Mouse (Mus musculus) midbrain, embryonic 16.5 days (tissue): Measurements from ENCODE around the gene Hspb7. TPM values are rescaled to one million over a fixed set of nuclear protein-coding genes. Genes with fewer than 3 reads are reported as not detected.

ENCODE experiments used
- ATAC-seq: fragments of 200-750 bp; cut with Nextera tagmentation; 2 replicates; pipeline ENCODE4 v1.8.0; 2017; ENCODE audit warnings: moderate TSS enrichment
- H3K27ac ChIP-seq: fragments of 300-500 bp; sonication (generic); 2 replicates; pipeline ENCODE4 v1.5.1; 2014; ENCODE audit warnings: mild to moderate bottlenecking, low read length, mixed read lengths
- H3K27me3 ChIP-seq: fragments of 300-500 bp; sonication (generic); 2 replicates; pipeline ENCODE4 v1.6.1; 2014; ENCODE audit warnings: low read depth, low read length, mixed read lengths; ENCODE audit not compliant: control insufficient read depth, insufficient read depth
- H3K36me3 ChIP-seq: fragments of 300-500 bp; sonication (generic); 2 replicates; pipeline ENCODE4 v1.6.1; 2014; ENCODE audit warnings: mild to moderate bottlenecking, low read length, moderate library complexity, mixed read lengths; ENCODE audit not compliant: control insufficient read depth, insufficient read depth
- H3K4me1 ChIP-seq: fragments of 300-500 bp; sonication (generic); 2 replicates; pipeline ENCODE4 v1.6.1; 2014; ENCODE audit warnings: mild to moderate bottlenecking, low read length, mixed read lengths; ENCODE audit not compliant: control insufficient read depth, insufficient read depth
- H3K4me2 ChIP-seq: fragments of 300-500 bp; sonication (generic); 2 replicates; pipeline ENCODE4 v1.6.1; 2014; ENCODE audit warnings: mild to moderate bottlenecking, low read length, mixed read lengths
- H3K4me3 ChIP-seq: fragments of 300-500 bp; sonication (generic); 2 replicates; pipeline ENCODE4 v1.5.1; 2014; ENCODE audit warnings: low read depth, mild to moderate bottlenecking, low read length, moderate library complexity, mixed read lengths
- H3K9ac ChIP-seq: fragments of 300-500 bp; sonication (generic); 2 replicates; pipeline ENCODE4 v1.6.1; 2014; ENCODE audit warnings: low read depth, low read length, mixed read lengths
- H3K9me3 ChIP-seq: fragments of 300-500 bp; sonication (generic); replicated peaks from 2 replicates; pipeline ENCODE4 v1.6.1; 2014; ENCODE audit warnings: mild to moderate bottlenecking, low read length, mixed read lengths; ENCODE audit not compliant: control insufficient read depth, poor library complexity, severe bottlenecking
- WGBS: fragments of 180-500 bp; shearing (Covaris S2); extraction: QIAGEN DNeasy Blood & Tissue Kit; methylation state at CpG from one replicate; pipeline ENCODE4 v1.1.7; 2014; 5-methylcytosine and 5-hydroxymethylcytosine counted together
- polyA plus RNA-seq: library from polyadenylated mRNA; unstranded; fragments of >200 nt; fragmentation: Nextera tagmentation; extraction: Ambion mirVana; gene quantifications from 2 replicates; pipeline ENCODE4 v1.2.1, GENCODE M21; 2015

Hspb7 gene
- polyA plus RNA-seq, 1 experiment from 2014 or later = not detected

DNA sequence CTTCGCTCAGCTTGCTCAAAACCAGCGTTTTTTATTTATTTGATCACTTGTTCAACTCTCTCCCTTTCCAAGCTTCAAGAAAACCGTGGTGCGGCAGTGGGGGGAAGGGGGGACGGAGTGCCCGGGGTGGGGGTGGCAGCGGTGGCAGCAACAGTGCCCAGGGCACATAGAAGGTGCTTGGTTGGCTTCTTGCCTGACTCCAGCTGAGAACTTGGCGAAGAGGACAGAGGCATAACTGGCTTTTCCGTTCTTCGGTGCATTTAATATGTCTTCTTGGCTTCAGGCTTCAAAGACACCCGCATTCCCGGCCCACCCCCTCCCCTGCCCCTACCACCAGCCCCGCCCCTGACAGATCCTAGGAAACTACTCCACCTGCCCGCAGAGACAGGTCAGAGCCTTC lies 12.1 kb downstream of the Hspb7 start:
- Histone ChIP-seq H3K4me1 (no peaks in the 10 kb centered on the region), H3K4me2 (no peak overlapping the region), H3K27ac (no peak overlapping the region), H3K36me3 (no peaks in the 10 kb centered on the region), H3K9ac (no peak overlapping the region), H3K9me3 (no peaks in the 10 kb centered on the region), H3K4me3 (no peak overlapping the region), H3K27me3 (no peaks in the 10 kb centered on the region; the same call in 1 of the 2 replicates)
- no peak for ATAC-seq
- WGBS = 66% methylated on average over 14 of the region's 14 CpGs

DNA sequence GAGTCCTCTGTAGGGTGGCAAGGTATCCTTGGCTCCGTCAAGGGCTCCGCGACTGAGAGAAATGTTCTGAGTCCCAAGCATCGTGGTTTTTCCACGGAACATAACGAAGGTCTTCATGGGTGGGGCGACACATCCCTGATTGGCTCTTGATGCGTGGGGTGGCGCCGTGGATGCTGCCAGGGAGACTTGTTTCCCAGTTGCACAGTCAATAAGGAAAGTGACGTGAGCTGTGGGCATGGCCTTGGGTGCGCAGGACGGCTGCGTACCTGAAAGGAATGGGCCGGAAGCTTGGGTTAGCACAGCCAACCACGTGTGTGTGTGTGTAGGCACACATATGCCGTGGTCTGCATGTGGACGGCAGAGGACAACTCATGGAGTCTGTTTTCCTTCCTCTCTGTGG lies 12.6 kb downstream of the Hspb7 start:
- H3K9ac ChIP-seq = no peak overlapping the region
- no peaks in the 10 kb centered on the region for H3K36me3 ChIP-seq
- ATAC-seq = no peak
- 80% methylated on average over 18 of the region's 18 CpGs for WGBS
- H3K9me3 ChIP-seq = no peaks in the 10 kb centered on the region
- H3K27me3 ChIP-seq = no peaks in the 10 kb centered on the region; the same call in 1 of the 2 replicates
- H3K4me1 ChIP-seq = no peaks in the 10 kb centered on the region
- H3K4me2 ChIP-seq = no peak overlapping the region
- no peak overlapping the region for H3K4me3 ChIP-seq
- no peak overlapping the region for H3K27ac ChIP-seq

DNA sequence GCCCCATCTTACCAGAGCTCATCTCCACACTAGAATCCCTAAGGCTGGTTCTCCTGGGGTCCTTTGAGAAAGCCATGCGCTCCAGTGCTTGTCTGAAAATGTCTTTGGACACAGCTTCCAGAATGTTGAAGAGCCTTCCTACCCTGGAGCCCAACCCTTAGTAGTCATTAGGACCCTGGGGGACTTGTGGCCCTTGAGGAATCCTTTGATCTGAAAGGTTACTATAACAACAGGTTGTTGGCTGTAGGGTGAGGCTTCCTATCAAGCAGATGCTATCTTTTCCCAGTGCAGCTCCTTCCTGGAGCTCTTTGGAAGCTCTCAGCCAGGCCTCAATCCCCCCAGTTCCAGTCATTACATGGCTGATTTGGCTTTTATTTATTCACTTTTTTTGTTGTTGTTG lies 15.4 kb downstream of the Hspb7 start, which contains the start of gene Srarp:
Gene Srarp (minus strand): TSS at position 132 of the 400 bp plus-strand sequence.
- H3K36me3 ChIP-seq = no peaks in the 10 kb centered on the region
- H3K4me2 ChIP-seq = no peak within 1 kb of the TSS
- no peaks in the 10 kb centered on the region for H3K27me3 ChIP-seq
- no peak within 1 kb of the TSS for H3K27ac ChIP-seq
- H3K4me3 ChIP-seq = no peak within 1 kb of the TSS
- H3K9me3 ChIP-seq = no peaks in the 10 kb centered on the region
- H3K4me1 ChIP-seq = no peaks in the 10 kb centered on the region
- 87% methylated on average over 1 of the region's 1 CpGs for WGBS
- no peak for ATAC-seq
- no peak within 1 kb of the TSS for H3K9ac ChIP-seq

- no peaks in the 10 kb centered on the region for H3K9me3 ChIP-seq
- no peak overlapping the region for H3K4me2 ChIP-seq
- no peaks in the 10 kb centered on the region for H3K27me3 ChIP-seq
- 86% methylated on average over 12 of the region's 12 CpGs for WGBS
- no peak overlapping the region for H3K27ac ChIP-seq
- H3K36me3 ChIP-seq = no peaks in the 10 kb centered on the region
- H3K9ac ChIP-seq = no peak overlapping the region
- no peak for ATAC-seq
- no peak overlapping the region for H3K4me3 ChIP-seq
- peaks cover 5% of the 10 kb centered on the region; the same call in 1 of the 2 replicates for H3K4me1 ChIP-seq
These were observed 18.7 kb downstream of the Hspb7 start for GRCm38 (mm10) chr4:141439083-141439803.

- no peaks in the 10 kb centered on the region for H3K36me3 ChIP-seq
- H3K4me1 ChIP-seq = peaks cover 14% of the 10 kb centered on the region
- no peak overlapping the region for H3K9ac ChIP-seq
- no peak overlapping the region for H3K4me3 ChIP-seq
- H3K27me3 ChIP-seq = no peaks in the 10 kb centered on the region
- H3K9me3 ChIP-seq = no peaks in the 10 kb centered on the region
- H3K4me2 ChIP-seq = no peak overlapping the region
- H3K27ac ChIP-seq = no peak overlapping the region
- no peak for ATAC-seq
These were observed 20.3 kb downstream of the Hspb7 start for GRCm38 (mm10) chr4:141440877-141441276.

DNA sequence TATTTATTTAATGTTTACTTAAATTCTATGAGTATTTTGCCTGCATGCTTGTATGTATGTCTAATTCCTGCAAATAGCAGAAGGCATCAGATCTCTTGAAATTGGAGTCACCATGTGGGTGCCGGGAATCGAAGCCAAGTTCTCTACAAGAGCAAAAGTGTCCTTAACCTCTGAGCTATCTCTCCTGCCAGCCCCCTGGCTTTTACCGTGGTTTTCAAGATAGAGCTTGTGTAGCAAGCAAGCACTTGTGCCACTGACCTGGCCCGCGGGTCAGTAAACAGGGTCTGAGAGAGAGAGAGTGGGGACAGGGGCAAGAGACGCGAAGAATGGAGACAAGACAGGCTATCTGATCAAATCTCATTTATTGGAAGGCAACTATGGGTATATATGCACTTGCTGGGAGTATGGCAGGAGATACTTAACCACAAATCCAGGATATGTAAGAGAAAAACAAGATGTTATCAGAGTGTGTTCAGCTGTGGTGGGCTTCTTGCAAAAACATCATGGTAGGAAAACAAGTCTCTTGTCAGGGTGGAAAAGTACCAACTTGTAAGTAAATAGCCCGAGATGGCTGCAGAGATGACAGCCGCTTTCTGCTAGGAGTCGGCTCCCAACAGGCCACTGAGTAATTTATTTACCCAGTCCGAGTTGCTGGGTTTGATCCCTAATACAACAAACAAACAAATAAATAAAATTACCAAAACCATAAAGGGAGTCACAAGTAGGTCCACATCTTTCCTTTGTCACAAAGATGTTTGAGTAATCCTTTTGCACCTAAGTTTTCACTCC lies 23.3 kb downstream of the Hspb7 start:
- Histone ChIP-seq H3K4me3 (peak overlapping the region; percentile 99), H3K4me2 (peak overlapping the region; percentile 64), H3K9me3 (no peaks in the 10 kb centered on the region), H3K4me1 (peaks cover 16% of the 10 kb centered on the region), H3K27me3 (no peaks in the 10 kb centered on the region), H3K9ac (peak overlapping the region; percentile 99; the same call in 1 of the 2 replicates), H3K36me3 (peaks cover 8% of the 10 kb centered on the region), H3K27ac (no peak overlapping the region)
- no peak for ATAC-seq
- WGBS = 52% methylated on average over 11 of the region's 11 CpGs

DNA sequence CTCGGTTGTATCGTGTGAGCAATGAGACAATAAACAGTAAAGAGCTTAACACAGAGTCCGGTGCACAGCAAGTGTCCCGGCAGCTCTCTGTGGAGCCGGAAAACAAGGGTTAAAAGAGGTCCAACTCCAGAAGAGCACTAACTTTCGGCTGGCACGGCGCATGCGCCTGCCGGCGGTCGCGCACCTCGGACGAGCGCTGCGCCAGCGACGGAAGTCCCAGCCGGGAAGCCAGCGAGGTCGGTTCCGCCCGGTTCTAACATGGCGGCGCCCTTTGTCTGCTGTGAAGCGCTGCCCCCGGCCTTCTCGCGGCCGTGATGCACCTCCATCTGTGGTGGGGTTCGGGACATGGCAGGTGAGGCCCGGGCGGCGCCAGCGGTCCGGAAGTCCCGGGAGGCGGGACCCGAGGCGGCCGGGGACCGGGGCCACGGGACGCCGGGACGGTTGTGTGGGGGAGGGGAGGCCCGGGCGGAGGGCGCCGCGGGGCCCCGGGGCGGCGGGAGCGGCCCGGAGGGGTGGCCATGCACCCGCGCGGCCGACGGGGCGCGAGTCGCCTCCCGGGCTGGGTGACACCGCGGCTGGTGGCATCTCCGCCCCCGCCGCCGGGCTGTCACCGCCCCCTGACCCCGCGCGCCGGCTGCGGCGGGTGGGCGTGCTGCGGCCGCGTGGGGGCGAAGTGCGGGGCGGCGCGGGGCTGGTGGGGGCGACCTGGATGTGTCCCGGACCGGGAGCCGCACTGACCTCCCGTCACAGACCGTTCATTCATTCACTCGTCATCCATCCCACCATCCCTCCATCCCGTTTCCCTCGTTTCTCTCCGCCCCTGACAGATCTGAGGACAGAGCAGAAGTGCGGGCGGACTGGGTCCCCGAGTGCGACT lies 24.1 kb downstream of the Hspb7 start, which contains the start of gene Zbtb17:
Gene Zbtb17 (plus strand): TSS at position 204 of the 877 bp plus-strand sequence.
- Histone ChIP-seq H3K27ac (peak within 1 kb of the TSS; percentile 88), H3K4me1 (peaks cover 16% of the 10 kb centered on the region), H3K4me2 (peak within 1 kb of the TSS; percentile 89), H3K27me3 (no peaks in the 10 kb centered on the region), H3K9me3 (no peaks in the 10 kb centered on the region), H3K9ac (peak within 1 kb of the TSS; percentile 99), H3K4me3 (peak within 1 kb of the TSS; percentile 99), H3K36me3 (peaks cover 16% of the 10 kb centered on the region)
- WGBS = under 1% methylated on average over 62 of the region's 102 CpGs
- peak; percentile 95 for ATAC-seq

GRCm38 (mm10) chr4:141445328-141445720 lies 24.7 kb downstream of the Hspb7 start:
- Histone ChIP-seq H3K9me3 (no peaks in the 10 kb centered on the region), H3K27me3 (no peaks in the 10 kb centered on the region), H3K36me3 (peaks cover 16% of the 10 kb centered on the region), H3K4me2 (peak overlapping the region; percentile 89), H3K4me1 (peaks cover 16% of the 10 kb centered on the region), H3K9ac (peak overlapping the region; percentile 99), H3K4me3 (peak overlapping the region; percentile 99), H3K27ac (peak overlapping the region; percentile 88)
- ATAC-seq = no peak
- 16% methylated on average over 14 of the region's 14 CpGs for WGBS
